Mouse (Mus musculus) CH12.LX (cell line): Measurements from ENCODE around the gene Golga1. TPM values are rescaled to one million over a fixed set of nuclear protein-coding genes. Genes with fewer than 3 reads are reported as not detected.

ENCODE experiments used
- DNase-seq: peaks from one replicate; pipeline ENCODE4 v3.0.0-alpha.2; 2013; ENCODE audit errors: extremely low read depth
- H3K27ac ChIP-seq: 2 replicates; pipeline ENCODE4 v1.5.1; 2012; ENCODE audit warnings: low read depth, mild to moderate bottlenecking, control low read depth, moderate library complexity; ENCODE audit not compliant: insufficient read depth
- H3K27me3 ChIP-seq: replicated peaks from 2 replicates; pipeline ENCODE3; 2012; ENCODE audit warnings: inconsistent platforms
- H3K36me3 ChIP-seq, 2 experiments: replicated peaks in 1 of 2; 2 replicates each; pipeline versions ENCODE3 to v1.6.1; 2012; ENCODE audit warnings: inconsistent platforms in 1 of 2, low read length in 1 of 2, mild to moderate bottlenecking in 1 of 2, mixed read lengths in 1 of 2, moderate library complexity in 1 of 2; ENCODE audit not compliant: control insufficient read depth in 1 of 2, insufficient read depth in 1 of 2
- H3K4me1 ChIP-seq, 2 experiments: 2 replicates each; pipeline ENCODE4 v1.6.1; 2012; ENCODE audit warnings: inconsistent platforms in 1 of 2, moderate library complexity in 1 of 2; ENCODE audit not compliant: insufficient read depth in 2 of 2, control insufficient read depth in 1 of 2
- H3K4me2 ChIP-seq: 2 replicates; pipeline ENCODE4 v1.6.1; 2012; ENCODE audit warnings: low read depth, mild to moderate bottlenecking, control low read depth; ENCODE audit not compliant: poor library complexity, insufficient read depth, severe bottlenecking
- H3K4me3 ChIP-seq, 3 experiments: fragments of 150-350 bp in 1 of 3; sonication (generic) in 1 of 3; replicated peaks in 1 of 3; 2 replicates each; pipeline versions ENCODE3 to v1.5.1; 2011 to 2012; ENCODE audit warnings: low read depth in 2 of 3, low read length in 2 of 3, mild to moderate bottlenecking in 2 of 3, moderate library complexity in 2 of 3, control low read depth in 1 of 3, improper control_type of control experiment in 1 of 3, inconsistent platforms in 1 of 3, mixed read lengths in 1 of 3; ENCODE audit not compliant: poor library complexity in 1 of 3
- H3K79me2 ChIP-seq: replicated peaks from 2 replicates; pipeline ENCODE4 v1.6.1; 2012; ENCODE audit warnings: mild to moderate bottlenecking, moderate library complexity; ENCODE audit not compliant: control insufficient read depth, poor library complexity, insufficient read depth, severe bottlenecking; ENCODE audit errors: extremely low read depth
- H3K9ac ChIP-seq: 2 replicates; pipeline ENCODE4 v1.6.1; 2012; ENCODE audit warnings: low read depth, mild to moderate bottlenecking, control low read depth, moderate library complexity; ENCODE audit not compliant: insufficient read depth
- H3K9me3 ChIP-seq: replicated peaks from 2 replicates; pipeline ENCODE3; 2012; ENCODE audit warnings: low read length, inconsistent platforms, mixed read lengths
- CHD1 ChIP-seq: IDR thresholded peaks from 2 replicates; pipeline ENCODE4 v1.6.1; 2012; ENCODE audit warnings: low read depth, low read length, improper control_type of control experiment, inconsistent platforms
- CHD2 ChIP-seq: IDR thresholded peaks from 2 replicates; pipeline ENCODE4 v1.6.1; 2011; ENCODE audit warnings: low read length, improper control_type of control experiment
- E2F4 ChIP-seq: IDR thresholded peaks from 2 replicates; pipeline ENCODE4 v1.6.1; 2011; ENCODE audit warnings: low read depth, low read length, improper control_type of control experiment; ENCODE audit not compliant: insufficient replicate concordance
- ELF1 ChIP-seq: IDR thresholded peaks from 2 replicates; pipeline ENCODE4 v1.6.1; 2014; ENCODE audit warnings: low read depth, mild to moderate bottlenecking, inconsistent platforms, low read length, improper control_type of control experiment
- HCFC1 ChIP-seq: IDR thresholded peaks from 2 replicates; pipeline ENCODE4 v1.6.1; 2012; ENCODE audit warnings: low read depth, mild to moderate bottlenecking, inconsistent platforms, low read length, improper control_type of control experiment
- IRF4 ChIP-seq: IDR thresholded peaks from 2 replicates; pipeline ENCODE4 v1.6.1; 2014; ENCODE audit warnings: low read depth, mild to moderate bottlenecking, inconsistent platforms, low read length, improper control_type of control experiment
- JUN ChIP-seq: IDR thresholded peaks from 2 replicates; pipeline ENCODE4 v1.6.1; 2011; ENCODE audit warnings: low read depth, mild to moderate bottlenecking, low read length, improper control_type of control experiment, moderate library complexity; ENCODE audit not compliant: insufficient read depth
- MAFK ChIP-seq: IDR thresholded peaks from 2 replicates; pipeline ENCODE4 v1.6.1; 2011; ENCODE audit warnings: low read length, improper control_type of control experiment; ENCODE audit not compliant: insufficient replicate concordance
- MAX ChIP-seq: IDR thresholded peaks from 2 replicates; pipeline ENCODE4 v1.6.1; 2011; ENCODE audit warnings: low read length, improper control_type of control experiment
- MAZ ChIP-seq: IDR thresholded peaks from 2 replicates; pipeline ENCODE4 v1.6.1; 2012; ENCODE audit warnings: low read depth, mild to moderate bottlenecking, inconsistent platforms, low read length, improper control_type of control experiment, moderate library complexity
- MXI1 ChIP-seq: IDR thresholded peaks from 2 replicates; pipeline ENCODE4 v1.6.1; 2011; ENCODE audit warnings: mild to moderate bottlenecking, low read depth, low read length, improper control_type of control experiment
- MYC ChIP-seq: IDR thresholded peaks from 2 replicates; pipeline ENCODE4 v1.6.1; 2011; ENCODE audit warnings: low read depth, mild to moderate bottlenecking, improper control_type of control experiment, low read length
- NRF1 ChIP-seq: IDR thresholded peaks from 2 replicates; pipeline ENCODE4 v1.6.1; 2014; ENCODE audit warnings: low read depth, mild to moderate bottlenecking, inconsistent platforms, low read length, improper control_type of control experiment, moderate library complexity
- POLR2A ChIP-seq: IDR thresholded peaks from 2 replicates; pipeline ENCODE4 v1.6.1; 2011; ENCODE audit warnings: low read depth, mild to moderate bottlenecking, improper control_type of control experiment, low read length
- RCOR1 ChIP-seq: conservative IDR thresholded peaks from 2 replicates; pipeline ENCODE4 v1.6.1; 2012; ENCODE audit warnings: low read depth, mild to moderate bottlenecking, inconsistent platforms, low read length, improper control_type of control experiment
- SIN3A ChIP-seq: IDR thresholded peaks from 2 replicates; pipeline ENCODE4 v1.6.1; 2012; ENCODE audit warnings: low read length, improper control_type of control experiment, inconsistent platforms
- TCF12 ChIP-seq: IDR thresholded peaks from 2 replicates; pipeline ENCODE4 v1.6.1; 2014; ENCODE audit warnings: low read depth, mild to moderate bottlenecking, inconsistent platforms, low read length, improper control_type of control experiment
- UBTF ChIP-seq: IDR thresholded peaks from 2 replicates; pipeline ENCODE4 v1.6.1; 2012; ENCODE audit warnings: low read depth, mild to moderate bottlenecking, inconsistent platforms, low read length, improper control_type of control experiment, moderate library complexity
- USF1 ChIP-seq: IDR thresholded peaks from 2 replicates; pipeline ENCODE4 v1.6.1; 2014; ENCODE audit warnings: low read depth, mild to moderate bottlenecking, inconsistent platforms, low read length, improper control_type of control experiment
- USF2 ChIP-seq: conservative IDR thresholded peaks from 2 replicates; pipeline ENCODE4 v1.6.1; 2011; ENCODE audit warnings: low read depth, low read length, improper control_type of control experiment
- ZC3H11A ChIP-seq: IDR thresholded peaks from 2 replicates; pipeline ENCODE4 v1.6.1; 2012; ENCODE audit warnings: low read depth, mild to moderate bottlenecking, inconsistent platforms, low read length, improper control_type of control experiment
- ZNF384 ChIP-seq: IDR thresholded peaks from 2 replicates; pipeline ENCODE4 v1.6.1; 2012; ENCODE audit warnings: low read depth, low read length, improper control_type of control experiment, inconsistent platforms
- dilution Hi-C: fragments of 300-500 bp; cut with MboI; formaldehyde crosslinking; loops from 2 replicates; pipeline ENCODE4 v1.14.3; 2020; ENCODE audit warnings: low sequenced_read_pairs; ENCODE audit not compliant: extremely low pct_unique_long_range_greater_than_20kb, extremely low pct_ligation_motif_present
- in situ Hi-C: fragments of 300-500 bp; cut with MboI; formaldehyde crosslinking; loops from 3 replicates; pipeline ENCODE4 v1.14.3; 2019; ENCODE audit warnings: low sequenced_read_pairs, low pct_ligation_motif_present, low pct_unique_long_range_greater_than_20kb, mixed read lengths
- polyA plus RNA-seq: library from polyadenylated mRNA; unstranded; fragments of >175 nt; gene quantifications from 2 replicates; pipeline ENCODE4 v1.2.1, GENCODE M21; 2012; ENCODE audit warnings: low read depth; ENCODE audit not compliant: insufficient read length
- total RNA-seq, 2 experiments: library from RNA; depleted of rRNA; stranded (reverse); fragments of 300-350 nt in 1 of 2; fragments of >200 nt in 1 of 2; gene quantifications; 2 replicates each; pipeline ENCODE4 v1.2.3; 2012 to 2014

Golga1 gene
- total and polyA plus RNA-seq, 3 experiments, result 7.8 to 10.1 (median 8.6) TPM

- TF ChIP-seq MXI1 (peak; percentile 87), ELF1 (peak; percentile 99), ZC3H11A (no peak), IRF4 (0 out of 2 replicates have a peak, but pooled peaks have one; percentile 56), MYC (no peak), ZNF384 (peak; percentile 44; the same call in 1 of the 2 replicates), CHD1 (peak; percentile 29; the same call in 1 of the 2 replicates), USF2 (no peak), MAZ (peak; percentile 80), HCFC1 (peak; percentile 88), POLR2A (peak; percentile 96), MAFK (no peak), NRF1 (peak; percentile 88), CHD2 (no peak)
- TF ChIP-seq, all 38 proteins: peak for 21
Measured at GRCm38 (mm10) chr2:39007865-39008264, 57.5 kb downstream of the Golga1 start (continued).

DNA sequence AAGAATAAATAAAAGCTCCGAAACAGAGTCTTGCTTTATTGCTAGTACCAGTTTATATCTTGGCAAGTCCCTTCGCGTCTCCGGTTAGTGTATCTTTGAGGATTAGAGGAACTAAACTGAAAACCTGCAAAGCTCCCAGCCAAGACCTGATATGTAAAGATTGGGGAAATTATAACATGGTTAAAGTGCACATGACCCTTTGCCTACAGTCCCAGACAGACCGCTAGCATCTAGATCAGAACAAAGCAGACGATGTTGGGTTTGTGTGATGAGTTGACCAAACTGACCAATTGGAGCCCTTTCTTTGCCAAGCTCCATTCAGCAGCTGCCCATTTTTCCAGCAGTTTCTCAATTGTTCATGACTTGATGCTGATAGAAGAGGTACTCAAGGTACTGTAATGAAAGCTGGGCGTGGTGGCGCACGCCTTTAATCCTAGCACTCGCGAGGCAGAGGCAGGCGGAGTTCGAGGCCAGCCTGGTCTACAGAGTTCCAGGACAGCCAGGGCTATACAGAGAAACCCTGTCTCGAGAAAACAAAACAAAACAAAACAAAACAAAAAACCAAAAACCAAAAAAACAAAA, 59.1 kb downstream of the Golga1 start:
- Histone ChIP-seq H3K27ac (no peak overlapping the region), H3K36me3 (peaks cover 25 to 38% of the 10 kb centered on the region in 2 experiments), H3K79me2 (peaks cover 67% of the 10 kb centered on the region), H3K9ac (peak overlapping the region; percentile 82), H3K4me3 (peak overlapping the region; percentile 48 to 100 (median 95))
- dilution Hi-C loops, result no loop called here
- TF ChIP-seq USF2 (no peak), E2F4 (no peak), MAZ (no peak), POLR2A (no peak; the same call in 1 of the 2 replicates), SIN3A (peak; percentile 61; the same call in 1 of the 2 replicates), MAX (0 out of 2 replicates have a peak, but pooled peaks have one; percentile 45), JUN (no peak), USF1 (no peak), UBTF (no peak), RCOR1 (no peak), TCF12 (no peak)
- TF ChIP-seq, all 38 proteins: peak for 2
- DNase-seq, result no peak
- no peaks in the 10 kb centered on the region for H3K27me3 ChIP-seq
- H3K4me1 ChIP-seq, result peaks cover 3 to 23% of the 10 kb centered on the region in 2 experiments
- H3K9me3 ChIP-seq, result no peaks in the 10 kb centered on the region
- in situ Hi-C loops, result no loop called here
- peak overlapping the region; percentile 48 for H3K4me2 ChIP-seq
